Mouse (Mus musculus) embryonic facial prominence, embryonic 12.5 days (tissue): ENCODE results near the gene Gm20736. TPM values are rescaled to one million over a fixed set of nuclear protein-coding genes. Genes with fewer than 3 reads are reported as not detected.
"Not testable (repeated sequence)": the region's sequence is repeated elsewhere in the genome, so short reads cannot be mapped to it uniquely, and the experiment has no call there.

Experiments
- ATAC-seq: fragments of 200-750 bp; cut with Nextera tagmentation; 2 replicates; pipeline ENCODE4 v1.8.0; 2017; ENCODE audit not compliant: insufficient number of reproducible peaks, insufficient read depth, low FRiP score, low TSS enrichment
- H3K27ac ChIP-seq: fragments of 300-500 bp; sonication (generic); 2 replicates; pipeline ENCODE4 v1.5.1; 2016; ENCODE audit warnings: mild to moderate bottlenecking
- H3K27me3 ChIP-seq: fragments of 300-500 bp; sonication (generic); 2 replicates; pipeline ENCODE4 v1.6.1; 2016; ENCODE audit warnings: mild to moderate bottlenecking, moderate library complexity
- H3K36me3 ChIP-seq: fragments of 300-500 bp; sonication (generic); 2 replicates; pipeline ENCODE4 v1.6.1; 2016; ENCODE audit warnings: mild to moderate bottlenecking
- H3K4me1 ChIP-seq: fragments of 300-500 bp; sonication (generic); 2 replicates; pipeline ENCODE4 v1.6.1; 2016
- H3K4me2 ChIP-seq: fragments of 300-500 bp; sonication (generic); replicated peaks from 2 replicates; pipeline ENCODE4 v1.6.1; 2016; ENCODE audit warnings: mild to moderate bottlenecking, moderate library complexity
- H3K4me3 ChIP-seq: fragments of 300-500 bp; sonication (generic); 2 replicates; pipeline ENCODE4 v1.5.1; 2016; ENCODE audit warnings: mild to moderate bottlenecking
- H3K9ac ChIP-seq: fragments of 300-500 bp; sonication (generic); 2 replicates; pipeline ENCODE4 v1.6.1; 2016; ENCODE audit warnings: mild to moderate bottlenecking, moderate library complexity
- H3K9me3 ChIP-seq: fragments of 300-500 bp; sonication (generic); 2 replicates; pipeline ENCODE4 v1.6.1; 2016; ENCODE audit warnings: mild to moderate bottlenecking, moderate library complexity
- WGBS: fragments of 180-500 bp; shearing (Covaris S2); methylation state at CpG from one replicate; pipeline ENCODE4 v1.1.7; 2016; 5-methylcytosine and 5-hydroxymethylcytosine counted together
- polyA plus RNA-seq: library from polyadenylated mRNA; unstranded; fragments of >200 nt; fragmentation: Nextera tagmentation; extraction: Ambion mirVana; gene quantifications from 2 replicates; pipeline ENCODE4 v1.2.1, GENCODE M21; 2016

Gene Gm20736
- not detected in 2 replicates for polyA plus RNA-seq

- H3K9ac ChIP-seq, H3K36me3 ChIP-seq, H3K27ac ChIP-seq, ATAC-seq, H3K4me1 ChIP-seq, H3K9me3 ChIP-seq, H3K4me3 ChIP-seq, H3K27me3 ChIP-seq, H3K4me2 ChIP-seq: not testable (repeated sequence)
- WGBS = no CpG with 5 or more reads among the region's 5 CpGs
These were observed at the start of gene Gm20736 for GRCm38 (mm10) chrY:65377390-65377789. Gm20736 (plus strand) TSS chrY:65377690.

Other genes with a start within 250 kb of the Gm20736 start
- gene Gm20924, start 170.2 kb upstream of the Gm20736 start, polyA plus RNA-seq = not detected in 2 replicates